Mouse (Mus musculus): ENCODE measurements at regions not wholly inside any gene's neighbourhood (a gene's known extent, or its start where the extent isn't known, plus 50 kb on each side); places are given as distances from the start of the nearest gene placed in this dataset.

DNA sequence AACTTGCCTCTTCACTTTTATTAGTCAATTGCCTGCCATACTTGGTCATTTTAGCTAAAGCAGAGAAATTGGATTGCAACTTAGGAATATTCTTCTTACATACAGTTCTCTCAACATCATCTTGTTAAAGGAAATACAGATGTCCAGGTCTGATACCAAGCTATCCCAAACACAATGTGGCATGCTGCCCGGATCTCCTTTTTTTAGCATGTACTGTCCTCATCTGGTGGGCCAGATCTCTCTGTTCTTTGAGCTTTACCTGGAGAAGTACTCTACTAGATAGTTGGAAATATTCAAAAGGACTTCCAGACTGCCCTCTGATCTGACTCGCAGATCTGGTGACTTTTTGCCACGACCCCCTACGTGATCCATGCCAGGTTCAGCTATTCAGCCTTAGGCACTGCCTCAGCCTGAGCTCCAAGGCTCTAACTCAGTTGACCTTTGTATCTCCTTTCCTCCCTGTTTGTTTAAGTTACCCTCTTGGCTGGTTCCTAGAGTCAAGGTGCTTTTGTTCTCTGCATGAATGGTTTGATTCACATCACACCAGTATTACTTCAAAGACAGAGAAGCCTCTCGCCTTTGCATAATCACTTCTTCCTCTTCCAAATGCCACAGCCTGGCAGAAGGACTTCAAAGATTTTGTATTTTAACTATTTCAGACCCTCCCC, 232.9 kb upstream of the Krr1 start:
- no peak for ATAC-seq (replicated peaks; ENCODE audit: poor library complexity)

DNA sequence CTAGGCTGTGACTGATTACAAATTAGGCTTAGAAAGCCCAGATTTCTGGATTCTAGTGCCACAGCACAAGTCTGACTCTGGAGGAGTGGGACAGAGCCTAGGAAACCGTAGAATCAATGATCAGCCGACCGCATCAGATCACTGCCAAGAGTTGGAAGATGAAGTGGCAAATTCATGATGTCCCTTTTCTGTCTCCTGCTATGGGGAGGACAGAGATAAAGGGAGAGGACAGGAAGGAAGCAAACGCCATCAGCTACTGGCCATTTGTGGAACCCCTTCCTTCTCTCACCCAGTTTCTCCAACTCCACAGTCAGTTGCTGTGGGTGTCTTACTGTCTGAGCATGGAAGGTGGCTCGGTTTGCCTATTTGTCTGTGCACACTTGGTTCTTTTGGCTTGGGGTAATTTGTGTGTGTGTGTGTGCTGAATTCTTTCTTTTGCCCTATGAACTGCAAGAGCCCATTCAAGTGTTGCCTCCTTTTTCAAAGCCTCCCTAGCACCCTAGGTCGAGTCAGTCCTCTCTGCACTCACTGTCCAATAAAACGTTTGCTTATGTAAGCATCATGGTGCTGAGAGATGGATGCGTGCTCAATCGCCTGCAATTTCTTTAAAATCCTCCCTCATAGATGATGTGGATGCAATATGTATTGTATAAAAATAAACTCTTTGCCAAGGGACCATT, 231.7 kb upstream of the Krr1 start:
- ATAC-seq (replicated peaks; ENCODE audit: poor library complexity) = no peak

DNA sequence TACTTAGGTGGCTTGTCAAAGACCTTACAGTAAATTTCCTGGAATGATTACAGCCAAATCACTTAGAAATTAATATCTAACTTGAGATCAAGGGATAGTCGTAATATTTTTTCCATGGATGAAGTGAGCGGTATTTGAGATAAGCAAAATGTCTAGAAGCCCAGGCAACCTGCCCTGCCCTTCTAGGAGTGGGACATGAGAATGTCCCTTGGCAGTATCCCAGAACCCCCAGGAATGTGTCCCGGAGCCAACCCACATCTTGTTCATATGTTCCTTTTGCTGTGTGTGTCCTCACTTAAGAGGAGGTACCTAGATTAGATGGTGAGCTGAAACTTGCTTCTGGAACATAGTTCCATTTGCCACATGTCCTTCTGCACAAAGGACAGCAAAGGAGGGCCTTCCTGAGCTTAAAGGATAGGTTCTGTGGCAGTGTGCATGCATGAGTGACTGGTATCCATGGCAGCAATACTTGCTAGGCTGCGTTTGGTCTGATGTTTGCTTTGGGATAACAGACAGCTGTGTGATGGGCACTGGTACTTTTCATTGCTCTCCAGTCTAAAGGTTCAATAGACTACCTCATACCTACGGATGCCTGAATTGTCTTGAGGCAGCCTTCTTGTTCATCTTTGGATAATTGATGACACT, 231.0 kb upstream of the Krr1 start:
- ATAC-seq (replicated peaks; ENCODE audit: poor library complexity) = no peak

DNA sequence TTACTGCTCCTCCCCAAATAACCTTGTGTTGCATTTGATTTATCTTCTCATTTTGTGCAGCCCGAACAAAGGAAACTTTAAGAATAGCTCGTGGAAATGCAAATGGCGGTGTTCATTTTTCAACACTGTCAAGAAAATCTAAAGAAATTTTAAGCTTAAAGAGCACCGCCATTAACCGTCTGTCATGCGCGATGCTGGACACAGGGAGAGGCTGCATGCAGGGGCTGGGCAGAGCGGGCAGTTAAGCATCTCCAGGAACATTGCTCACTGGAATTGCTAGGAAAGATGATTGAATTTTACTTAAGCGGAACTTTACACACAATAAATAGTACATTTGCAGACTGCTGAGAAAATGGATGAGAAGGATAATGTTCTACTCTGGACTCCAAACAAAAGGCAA, 229.2 kb upstream of the Krr1 start:
- ATAC-seq (replicated peaks; ENCODE audit: poor library complexity) = no peak

DNA sequence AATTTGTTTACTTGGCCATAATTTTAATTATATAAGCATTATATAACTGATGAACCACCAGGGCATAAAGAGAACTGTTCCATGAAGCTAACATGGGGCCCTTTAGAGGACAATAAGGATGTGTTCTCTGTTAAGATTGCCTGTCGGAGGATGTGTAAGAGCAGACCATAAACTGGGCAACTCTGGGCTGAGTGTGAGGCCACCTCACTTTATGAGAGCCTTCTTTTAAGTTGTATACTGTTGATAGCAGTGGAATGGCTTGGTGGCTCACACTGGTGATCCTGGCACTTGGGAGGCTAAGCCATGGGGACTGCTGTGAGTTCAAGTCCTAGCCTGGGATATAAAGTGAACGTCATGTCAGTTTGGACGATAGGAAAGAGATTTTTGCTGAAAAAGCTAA, 227.3 kb upstream of the Krr1 start:
- no peak for ATAC-seq (replicated peaks; ENCODE audit: poor library complexity)

DNA sequence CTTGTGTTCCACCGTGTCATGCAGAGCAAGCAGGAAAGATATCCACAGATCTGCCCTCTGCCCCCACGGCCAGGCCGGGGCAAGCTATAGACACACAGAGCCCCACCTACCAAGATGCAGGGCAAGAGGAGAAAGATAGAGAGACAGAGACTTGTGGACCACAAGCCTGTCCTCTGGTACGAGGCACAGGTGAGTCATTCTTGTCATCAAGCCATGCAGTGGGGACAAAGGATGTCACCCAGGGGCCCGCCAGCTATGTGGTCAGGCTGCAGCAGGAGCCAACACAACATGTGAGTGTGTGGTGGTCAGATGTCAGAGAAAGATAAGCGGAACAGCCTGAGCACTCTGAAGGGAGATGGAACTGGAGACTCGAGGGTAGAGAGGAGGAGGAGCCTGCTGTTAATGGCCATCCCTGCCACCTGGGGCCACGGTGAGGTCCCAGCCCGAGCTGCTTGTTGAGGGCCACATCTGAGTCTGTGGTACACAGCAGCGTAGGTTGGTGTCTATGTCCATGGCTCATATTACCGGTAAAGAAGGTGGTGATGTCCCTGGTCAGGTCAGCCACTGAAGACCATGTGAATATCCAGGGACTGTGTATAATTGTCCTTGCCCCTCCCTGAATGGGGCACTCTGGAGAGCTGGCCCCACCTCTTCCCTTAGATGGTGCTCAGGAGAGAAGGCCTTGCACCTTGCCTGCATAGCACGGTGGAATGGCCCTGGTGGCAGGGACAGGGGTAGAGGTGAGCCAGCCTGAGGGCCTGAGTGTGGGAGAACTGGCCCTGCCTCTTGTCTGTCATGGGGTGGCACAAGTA, 226.2 kb upstream of the Krr1 start:
- peak; percentile 89 for ATAC-seq (replicated peaks; ENCODE audit: poor library complexity)

DNA sequence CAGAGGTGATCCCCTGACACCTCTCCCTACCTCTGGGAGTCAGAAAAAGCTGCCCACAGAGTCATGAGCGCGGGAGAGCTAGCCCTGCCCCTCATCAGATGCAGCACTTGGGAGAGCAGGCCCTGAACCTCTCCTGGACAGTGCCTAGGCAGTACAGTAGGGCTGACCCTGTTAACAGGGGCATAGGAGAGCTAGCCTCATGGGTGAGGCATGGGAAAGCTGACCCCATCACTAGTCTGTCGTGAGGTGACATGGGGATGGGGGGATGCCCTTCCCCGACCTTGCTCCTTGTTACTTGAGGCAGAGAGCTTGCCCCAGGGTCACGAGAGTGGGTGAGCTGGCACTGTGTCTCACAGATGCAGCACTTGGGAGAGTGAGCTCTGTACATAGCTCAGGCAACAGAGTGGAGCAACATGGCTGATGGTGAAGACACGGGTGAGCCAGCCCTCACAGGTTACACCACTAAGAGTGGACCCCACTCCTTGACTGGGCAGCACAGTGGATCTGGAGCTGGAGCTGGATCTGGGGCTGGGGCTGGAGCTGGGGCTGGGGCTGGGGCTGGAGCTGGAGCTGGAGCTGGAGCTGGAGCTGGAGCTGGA, 225.5 kb upstream of the Krr1 start:
- no peak for ATAC-seq (replicated peaks; ENCODE audit: poor library complexity)

DNA sequence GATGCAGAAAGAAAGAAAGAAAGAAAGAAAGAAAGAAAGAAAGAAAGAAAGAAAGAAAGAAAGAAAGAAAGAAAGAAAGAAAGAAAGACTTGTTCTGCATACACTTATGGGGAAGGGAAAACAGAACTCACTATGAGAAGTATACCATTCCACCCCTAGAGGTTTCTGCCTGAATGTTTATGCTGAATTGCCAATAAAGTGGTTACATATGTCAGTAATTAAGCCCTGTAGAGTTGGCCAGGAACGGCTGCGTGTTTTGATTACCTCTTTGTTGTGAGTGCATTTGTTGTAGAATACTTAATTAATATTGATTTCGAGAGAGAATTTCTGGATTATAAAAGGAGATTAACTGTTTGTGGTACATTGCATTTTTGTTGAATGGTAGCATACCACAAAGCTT, 224.0 kb upstream of the Krr1 start:
- ATAC-seq (replicated peaks; ENCODE audit: poor library complexity) = no peak

DNA sequence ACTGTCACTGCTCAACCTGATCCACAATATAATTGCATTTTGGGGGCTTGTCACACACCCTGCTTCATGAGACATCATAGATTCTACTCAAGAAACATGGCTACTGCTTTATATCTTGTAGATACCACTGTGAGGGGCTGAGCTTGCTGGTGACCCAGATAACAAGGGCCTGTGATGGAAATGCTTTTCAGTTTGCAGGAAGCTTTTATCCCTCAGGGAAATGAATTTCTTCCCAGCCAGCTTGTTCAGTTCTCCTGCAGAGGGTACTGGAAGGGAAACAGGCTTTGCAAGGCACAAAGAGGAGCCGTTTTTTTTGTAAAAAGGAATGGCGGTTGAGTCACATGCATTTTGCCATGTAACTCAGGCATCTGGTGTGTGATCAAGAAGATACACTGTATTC, 218.8 kb upstream of the Krr1 start:
- ATAC-seq (replicated peaks; ENCODE audit: poor library complexity) = no peak

DNA sequence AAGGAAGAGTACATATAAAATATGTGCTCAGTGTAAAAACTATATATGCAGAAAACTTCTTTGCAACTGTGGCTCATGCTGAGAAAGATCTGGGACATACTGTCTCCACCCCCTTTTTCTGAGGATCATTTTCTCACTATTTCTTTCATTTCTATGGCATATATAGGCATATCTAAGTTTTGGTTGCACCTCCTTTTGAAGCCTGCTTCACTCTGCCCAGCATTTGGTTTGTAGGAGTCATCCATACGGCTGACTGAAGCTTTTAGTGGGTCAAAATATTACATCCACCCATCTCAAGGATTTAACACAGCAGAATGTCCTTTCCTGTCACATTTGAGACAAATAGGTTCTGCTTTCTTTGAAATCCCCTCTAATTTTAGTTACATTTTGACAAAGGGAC, 216.5 kb upstream of the Krr1 start:
- ATAC-seq (replicated peaks; ENCODE audit: poor library complexity) = no peak

DNA sequence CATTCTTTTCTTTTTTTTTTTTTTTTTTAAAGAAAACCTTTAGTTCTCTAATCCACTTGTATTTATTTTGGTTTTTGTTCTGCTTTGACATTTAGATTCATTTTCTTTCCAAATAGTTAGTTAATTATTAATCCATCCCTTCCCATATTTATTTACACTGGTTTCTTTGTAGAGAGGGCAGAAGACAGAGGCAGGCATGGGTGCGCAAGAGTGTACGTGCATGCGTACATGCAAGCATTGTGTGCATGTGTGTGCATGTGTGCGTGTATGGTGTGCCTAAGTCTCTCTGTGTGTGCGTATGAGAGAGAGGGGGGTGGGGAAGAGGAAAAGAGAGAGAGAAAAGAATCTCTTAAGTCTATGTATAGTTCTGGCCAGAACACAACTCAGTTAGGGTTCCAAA, 215.9 kb upstream of the Krr1 start:
- ATAC-seq (replicated peaks; ENCODE audit: poor library complexity) = no peak

DNA sequence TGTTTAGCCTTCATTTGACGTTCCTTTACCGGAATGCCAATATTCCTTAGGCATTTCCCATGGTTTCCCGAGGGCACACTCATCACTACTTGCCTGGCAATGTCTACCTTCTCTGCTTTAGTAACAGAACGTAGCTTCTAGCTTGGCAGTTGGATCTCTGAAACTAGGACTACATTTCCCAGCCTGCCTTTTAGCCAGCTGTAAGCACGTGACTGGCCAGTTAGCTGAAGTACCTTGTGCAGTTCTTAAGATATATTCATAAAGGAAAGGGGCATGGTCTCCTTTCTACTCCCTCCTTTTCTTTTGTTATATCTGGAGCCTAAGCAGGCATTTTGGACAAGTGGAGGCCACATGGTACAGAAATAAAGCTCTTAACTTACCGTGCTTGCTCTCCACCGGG, 214.8 kb upstream of the Krr1 start:
- ATAC-seq (replicated peaks; ENCODE audit: poor library complexity) = no peak

DNA sequence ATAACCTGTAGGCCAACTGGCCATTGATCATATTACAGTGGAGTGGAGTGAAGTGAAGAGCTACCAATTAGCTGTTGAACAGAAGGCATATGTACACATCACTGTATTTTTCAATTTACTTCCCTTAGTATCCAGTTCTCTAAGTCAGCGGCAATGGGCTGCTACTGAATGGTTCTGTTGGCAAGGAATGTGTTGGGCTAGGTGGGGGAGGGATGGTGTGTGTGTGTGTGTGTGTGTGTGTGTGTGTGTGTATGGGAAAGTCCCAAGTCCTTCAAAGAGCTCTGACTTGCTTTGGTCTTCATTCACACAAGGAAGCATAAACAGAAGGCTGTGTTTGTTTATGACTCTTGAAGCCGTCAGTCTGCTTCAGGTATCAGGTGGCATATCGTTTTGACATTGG, 213.0 kb upstream of the Krr1 start:
- ATAC-seq (replicated peaks; ENCODE audit: poor library complexity) = no peak

DNA sequence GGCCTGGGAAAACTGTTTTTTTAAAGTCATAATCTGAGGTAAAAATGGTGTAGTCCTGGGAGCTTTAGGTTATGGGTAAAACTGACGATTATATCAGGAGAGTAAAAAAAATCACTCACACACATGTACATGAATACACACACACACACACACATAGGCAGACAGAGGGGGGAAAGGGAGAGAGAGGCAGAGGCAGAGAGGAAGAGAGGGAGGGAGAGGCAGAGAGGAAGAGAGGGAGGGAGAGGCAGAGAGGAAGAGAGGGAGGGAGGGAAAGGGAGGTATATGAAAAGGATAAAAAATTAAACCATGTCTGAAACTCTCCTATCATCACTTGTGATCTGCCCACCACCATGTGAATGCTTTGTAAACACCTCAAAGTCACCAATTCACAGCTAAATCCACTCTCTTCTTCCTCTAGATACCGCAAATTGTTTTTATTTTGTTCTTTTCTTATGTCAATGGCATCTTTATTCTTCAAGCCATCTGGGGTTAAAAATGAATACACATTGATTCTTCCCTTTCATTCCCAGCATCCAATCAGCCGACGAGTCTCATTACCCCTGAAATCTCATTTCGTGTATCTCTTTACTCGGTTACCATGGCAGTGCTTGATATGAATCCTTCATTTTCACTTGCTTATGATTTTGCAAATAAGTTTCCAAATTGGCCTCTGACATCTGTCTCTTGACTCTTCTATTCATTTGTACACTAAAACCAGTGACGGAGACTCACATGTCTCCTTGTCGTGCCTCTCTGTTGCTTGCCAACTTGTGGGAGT, 209.5 kb upstream of the Krr1 start:
- no peak for ATAC-seq (replicated peaks; ENCODE audit: poor library complexity)

DNA sequence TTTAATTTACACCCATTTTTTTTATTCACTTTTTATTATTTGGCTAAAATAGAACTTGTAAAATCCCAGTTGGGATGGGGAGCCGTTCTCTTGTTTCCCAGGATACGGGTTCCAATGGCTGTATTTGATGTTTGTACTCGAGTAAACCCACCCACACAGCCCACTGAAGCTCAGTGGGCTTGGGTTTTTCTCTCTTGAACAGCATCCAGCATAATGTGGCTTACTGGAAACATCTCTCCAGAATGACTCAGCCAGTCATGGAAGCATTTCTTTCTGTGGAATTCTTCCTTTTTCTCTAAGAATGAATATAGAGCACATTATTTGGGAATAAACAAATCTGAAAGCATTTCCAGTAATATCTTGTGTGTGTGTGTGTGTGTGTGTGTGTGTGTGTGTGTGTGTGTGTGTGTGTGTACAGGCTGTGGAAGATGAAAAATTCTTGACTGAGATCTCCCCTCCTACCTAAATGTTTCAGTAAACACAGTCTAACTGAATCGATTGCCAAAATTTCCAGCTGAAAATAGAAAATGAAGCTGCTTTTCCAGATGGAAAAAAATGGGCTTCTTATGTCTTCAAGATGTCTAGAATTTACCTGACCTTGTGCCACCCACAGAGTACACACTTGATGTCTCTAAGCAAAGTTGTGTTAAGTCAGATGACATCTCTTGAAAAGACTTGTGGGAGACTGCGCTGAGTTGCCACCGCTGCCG, 205.3 kb upstream of the Krr1 start:
- ATAC-seq (replicated peaks; ENCODE audit: poor library complexity) = no peak

DNA sequence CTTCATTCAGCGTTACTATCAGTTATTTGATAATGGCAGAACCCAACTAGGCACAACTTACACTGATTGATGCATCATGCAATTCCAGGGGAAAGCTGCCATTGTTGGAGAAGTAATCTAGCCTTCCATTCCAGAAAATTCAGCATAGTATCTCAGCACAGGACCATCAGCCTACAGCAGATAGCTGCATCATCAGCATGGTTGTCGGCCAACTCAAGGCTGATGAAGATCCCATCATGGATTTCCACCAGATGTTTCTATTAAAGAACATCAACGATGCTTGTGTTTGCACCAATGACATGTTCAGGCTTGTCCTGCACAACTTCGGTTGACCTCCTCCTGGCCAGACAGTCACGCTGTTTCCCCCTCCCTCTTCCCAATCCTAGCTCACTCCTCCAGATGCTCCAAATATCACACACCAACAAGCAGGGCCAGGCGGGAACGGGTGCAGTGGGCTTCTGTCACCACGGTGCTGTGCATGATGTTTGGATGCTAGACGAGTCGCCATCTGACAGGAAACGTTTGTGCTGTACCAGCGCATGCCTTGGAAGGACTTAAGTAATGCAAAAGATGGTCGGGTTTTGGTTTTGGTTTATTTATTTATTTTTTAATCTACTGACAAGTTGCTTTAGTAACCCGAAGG, 204.5 kb upstream of the Krr1 start:
- ATAC-seq (replicated peaks; ENCODE audit: poor library complexity) = no peak

DNA sequence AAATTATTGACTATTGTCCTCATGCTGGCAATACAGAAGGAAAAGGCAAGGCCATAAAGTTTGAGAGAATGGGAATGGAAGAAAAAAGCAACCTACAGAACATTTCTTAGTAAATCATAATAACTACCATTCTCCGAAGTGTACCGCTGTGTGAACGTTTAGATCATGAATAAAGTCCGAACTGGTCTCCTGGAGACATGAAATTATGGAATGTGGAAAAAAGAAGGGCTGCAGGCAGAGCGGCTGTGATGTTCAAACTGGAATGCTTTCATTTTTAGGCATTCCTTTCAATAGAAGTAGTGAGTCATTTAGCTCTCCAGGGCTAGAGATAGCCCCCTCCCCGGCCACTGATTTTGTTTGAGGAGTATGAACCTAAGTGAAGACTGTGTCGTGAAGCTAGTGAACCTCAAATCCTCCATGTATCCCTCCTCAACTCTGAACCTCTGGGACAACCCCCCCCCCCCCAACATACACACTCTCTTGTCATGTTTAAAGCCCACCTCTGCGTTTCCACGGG, 202.9 kb upstream of the Krr1 start:
- ATAC-seq (replicated peaks; ENCODE audit: poor library complexity) = no peak

DNA sequence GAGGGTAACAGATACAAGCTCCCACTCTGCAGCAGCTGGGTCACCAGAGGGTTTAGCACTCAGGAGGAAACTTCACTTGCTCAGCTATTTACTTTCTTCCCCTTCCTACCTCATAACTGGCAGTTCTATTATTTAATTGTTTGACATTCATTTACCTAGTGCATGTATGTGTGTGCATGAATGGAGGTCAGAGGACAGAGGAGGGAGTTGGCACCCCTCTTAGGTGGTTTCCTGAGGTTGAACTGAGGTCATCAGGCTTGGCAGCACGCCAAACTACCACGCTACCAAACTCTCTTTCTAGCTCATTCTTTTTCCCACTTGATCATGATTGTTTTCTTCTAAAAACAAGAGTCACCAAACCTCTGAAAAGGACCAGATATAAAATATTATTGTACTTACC, 202.4 kb upstream of the Krr1 start:
- peak; percentile 61 for ATAC-seq (replicated peaks; ENCODE audit: poor library complexity)

DNA sequence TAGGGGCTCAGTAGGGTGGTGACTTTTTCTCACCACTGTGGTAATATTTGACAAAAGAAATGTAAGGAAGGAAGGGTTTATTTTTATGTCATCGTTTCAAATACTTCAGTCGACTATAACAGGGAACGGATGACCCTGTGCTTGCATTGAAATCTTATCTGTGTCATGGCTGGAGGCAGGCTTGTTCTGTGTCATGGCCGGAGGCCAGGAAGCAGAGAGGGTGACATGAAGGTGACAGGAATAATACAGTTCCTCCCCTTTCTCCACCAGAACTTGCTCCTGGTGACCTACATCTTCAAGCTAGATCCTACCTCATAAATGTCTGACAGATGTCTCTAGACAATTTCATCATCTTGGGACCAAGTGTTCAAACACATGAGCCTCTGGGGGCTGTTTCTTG, 201.5 kb upstream of the Krr1 start:
- ATAC-seq (replicated peaks; ENCODE audit: poor library complexity) = no peak
